In the genomic region with DNA sequence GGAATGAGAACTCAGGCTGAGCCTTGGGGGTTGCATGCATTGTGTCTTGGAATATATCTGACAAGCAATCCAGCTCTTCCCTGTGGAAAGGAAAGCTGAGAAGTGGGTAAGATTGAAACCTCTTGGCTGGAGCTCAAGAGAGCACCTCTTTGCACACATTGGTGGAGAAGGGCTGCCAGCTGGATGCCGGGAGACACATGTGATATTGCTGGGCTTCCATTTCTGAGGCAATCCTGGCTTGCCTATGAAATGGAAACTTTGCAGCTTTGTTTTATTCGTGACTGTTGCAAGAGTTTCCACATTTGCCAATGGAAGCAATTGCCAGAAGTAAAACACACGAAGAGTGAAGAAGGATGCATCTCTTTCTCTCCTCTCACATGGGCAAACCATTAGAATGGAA, we compare ENCODE assay signal across 13 mouse cellular contexts.
DNase-seq lines count a peak whose midpoint lies in the region.
"Had no signal": no experiment of that assay in that cellular context is flagged by ENCODE, and none has a peak within 500 bp of the region (broad histone marks: within the 10 kb centered on the region; RNA-seq: fewer than 3 reads in every experiment).

No protein-coding gene starts in this region.

- no peaks in the 10 kb centered on the region for H3K9me3 ChIP-seq in heart, embryonic 10.5 days
- H3K9me3 ChIP-seq: forebrain, embryonic 12.5 days had no signal

- H3K4me3 ChIP-seq in heart, embryonic 10.5 days: no peak overlapping the region
- H3K4me3 ChIP-seq: forebrain, embryonic 12.5 days had no signal

- H3K4me1 ChIP-seq in heart, embryonic 10.5 days: no peaks in the 10 kb centered on the region
- H3K4me1 ChIP-seq: forebrain, embryonic 12.5 days had no signal

- 71% methylated on average over 3 of the region's 3 CpGs for WGBS in heart, embryonic 10.5 days

- intact Hi-C loops in gastrocnemius, postnatal 36 days (cut with DNase I): no loop called here

- peak; percentile 21 for DNase-seq in adrenal gland, adult 2 months
- no peak for DNase-seq in adrenal gland, adult 18-20 months (ENCODE audit: low spot score in 2 of 2)
- peak; percentile 10 for DNase-seq in heart, adult 8-10 months (ENCODE audit: low spot score)
- DNase-seq in heart, embryonic 10.5 days (ENCODE audit: low spot score): no peak
- DNase-seq in ovary, postnatal 14 days (ENCODE audit: low spot score): peak; percentile 11
- no peak for DNase-seq in ovary, postnatal 36 days (ENCODE audit: low spot score)
- peak; percentile 10 to 29 for DNase-seq in gastrocnemius, postnatal 36 days
- no peak for DNase-seq in cerebellum, adult 9-11 months
- DNase-seq: embryo, embryonic 11 days; thymus, adult 2 months had no signal

- H3K27ac ChIP-seq in heart, embryonic 10.5 days: no peak overlapping the region
- H3K27ac ChIP-seq: forebrain, embryonic 12.5 days; hindbrain, postnatal 0 days; kidney, postnatal 0 days had no signal

- H3K36me3 ChIP-seq in heart, embryonic 10.5 days: no peaks in the 10 kb centered on the region
- H3K36me3 ChIP-seq: forebrain, embryonic 12.5 days had no signal

- H3K27me3 ChIP-seq in heart, embryonic 10.5 days (ENCODE audit: insufficient read depth, poor library complexity, severe bottlenecking): no peaks in the 10 kb centered on the region
- H3K27me3 ChIP-seq: forebrain, embryonic 12.5 days had no signal

Comparison
In these comparisons a context has a peak if more than half of its experiments do, and no peak if none do; other contexts are left out.
1. DNase-seq: peak in adrenal gland, adult 2 months (single experiment), heart, adult 8-10 months (single experiment), ovary, postnatal 14 days (single experiment) and gastrocnemius, postnatal 36 days (2 of 2); none in adrenal gland, adult 18-20 months (0 of 2), heart, embryonic 10.5 days (single experiment), ovary, postnatal 36 days (single experiment) and cerebellum, adult 9-11 months (single experiment).